Mouse (Mus musculus) telencephalon, adult 2 months (tissue): ENCODE results near the gene Prl.
"Not testable (repeated sequence)": the region's sequence is repeated elsewhere in the genome, so short reads cannot be mapped to it uniquely, and the experiment has no call there.

ENCODE experiments used
- DNase-seq: peaks from one replicate; pipeline ENCODE4 v3.0.0-alpha.2; 2011; ENCODE audit warnings: low read depth, low spot score

Gene Prl

DNA sequence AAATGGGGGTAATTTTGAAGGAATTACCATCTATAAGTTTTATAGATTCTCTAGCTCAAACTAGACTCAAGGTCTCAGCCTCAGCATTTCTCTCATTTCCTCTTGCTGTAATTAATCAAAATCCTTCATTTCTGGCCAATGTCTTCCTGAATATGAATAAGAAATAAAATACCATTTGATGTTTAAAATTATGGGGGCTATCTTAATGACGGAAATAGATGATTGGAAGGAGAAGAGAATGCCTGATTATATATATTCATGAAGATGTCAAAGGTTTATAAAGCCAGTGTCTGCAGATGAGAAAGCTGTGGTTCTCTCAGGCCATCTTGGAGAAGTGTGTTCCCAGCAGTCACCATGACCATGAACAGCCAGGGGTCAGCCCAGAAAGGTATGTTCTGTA lies at the start of gene Prl:
Gene Prl (plus strand): TSS at position 301 of the 400 bp plus-strand sequence.
- no peak for DNase-seq

DNA sequence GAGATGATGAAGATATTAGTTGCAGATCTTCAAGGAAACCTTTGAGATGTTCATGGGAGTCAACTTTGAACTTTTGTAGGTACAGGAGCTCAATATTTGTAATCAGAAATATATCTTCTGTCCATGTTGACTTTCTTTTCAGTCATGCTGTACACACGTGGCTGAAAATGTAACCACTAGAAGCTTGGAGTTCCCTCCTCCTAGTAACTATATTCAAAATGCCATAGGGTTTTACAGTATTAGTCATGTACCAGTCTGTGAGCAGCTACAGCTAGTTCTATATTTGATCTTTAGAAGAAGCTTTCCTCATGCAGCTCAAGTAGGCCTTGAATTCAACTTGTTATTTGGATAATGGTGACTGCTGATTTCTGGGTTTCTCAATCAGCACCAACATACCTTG lies 30.8 kb upstream of the Prl start:
- DNase-seq = no peak

DNA sequence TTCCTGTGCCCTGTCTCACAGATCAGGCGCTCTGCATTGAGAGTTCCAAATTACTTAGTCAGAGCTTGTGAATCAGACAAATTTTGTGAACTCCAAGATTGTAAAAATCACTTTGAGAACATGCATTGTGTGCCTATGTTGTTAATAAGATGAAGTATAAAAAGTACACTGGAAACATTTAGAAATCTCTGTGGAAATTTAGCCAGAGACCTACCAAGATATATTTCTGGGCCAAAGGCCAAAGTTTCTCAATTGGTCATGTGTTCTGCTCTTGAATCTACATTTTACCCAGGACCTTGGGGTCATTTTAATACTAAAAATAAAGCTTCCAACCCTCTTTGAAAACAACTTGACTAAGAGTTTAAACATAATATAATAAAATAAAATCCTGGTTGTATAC lies 30.0 kb upstream of the Prl start:
- DNase-seq = no peak

DNA sequence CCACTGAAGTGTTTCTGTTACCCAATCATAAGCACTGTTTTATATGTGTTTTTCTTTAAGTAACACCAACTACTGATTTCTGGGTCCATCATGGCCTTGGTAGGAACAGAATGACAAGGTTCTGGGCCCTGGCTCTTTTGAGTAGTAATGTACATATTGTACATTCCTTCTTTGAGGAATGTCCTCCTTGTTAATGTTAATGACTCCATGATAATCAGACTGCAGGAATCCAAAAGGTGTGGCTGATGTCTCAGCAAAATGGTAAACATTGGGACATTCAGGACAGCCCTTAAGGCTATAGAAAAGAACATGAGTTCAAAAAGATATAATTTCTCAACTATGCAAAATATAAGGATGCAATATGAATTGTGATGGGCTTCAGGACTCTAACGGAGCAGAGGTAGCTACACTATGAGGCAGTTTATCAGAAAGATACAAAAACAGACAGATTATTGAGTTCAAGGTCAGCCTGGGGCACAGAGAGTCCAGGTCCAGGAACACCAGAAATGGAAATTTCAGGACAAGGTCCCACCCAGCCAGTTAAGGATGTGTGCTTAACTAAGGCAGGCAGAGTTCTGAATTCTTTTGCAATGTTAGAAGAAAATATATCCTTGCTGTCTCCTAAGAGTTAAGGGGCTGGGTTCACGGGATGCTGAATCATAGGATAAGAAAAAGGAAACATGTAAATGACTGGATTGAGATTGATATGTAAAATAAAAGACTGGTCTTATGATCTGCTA lies 28.7 kb upstream of the Prl start:
- no peak for DNase-seq

DNA sequence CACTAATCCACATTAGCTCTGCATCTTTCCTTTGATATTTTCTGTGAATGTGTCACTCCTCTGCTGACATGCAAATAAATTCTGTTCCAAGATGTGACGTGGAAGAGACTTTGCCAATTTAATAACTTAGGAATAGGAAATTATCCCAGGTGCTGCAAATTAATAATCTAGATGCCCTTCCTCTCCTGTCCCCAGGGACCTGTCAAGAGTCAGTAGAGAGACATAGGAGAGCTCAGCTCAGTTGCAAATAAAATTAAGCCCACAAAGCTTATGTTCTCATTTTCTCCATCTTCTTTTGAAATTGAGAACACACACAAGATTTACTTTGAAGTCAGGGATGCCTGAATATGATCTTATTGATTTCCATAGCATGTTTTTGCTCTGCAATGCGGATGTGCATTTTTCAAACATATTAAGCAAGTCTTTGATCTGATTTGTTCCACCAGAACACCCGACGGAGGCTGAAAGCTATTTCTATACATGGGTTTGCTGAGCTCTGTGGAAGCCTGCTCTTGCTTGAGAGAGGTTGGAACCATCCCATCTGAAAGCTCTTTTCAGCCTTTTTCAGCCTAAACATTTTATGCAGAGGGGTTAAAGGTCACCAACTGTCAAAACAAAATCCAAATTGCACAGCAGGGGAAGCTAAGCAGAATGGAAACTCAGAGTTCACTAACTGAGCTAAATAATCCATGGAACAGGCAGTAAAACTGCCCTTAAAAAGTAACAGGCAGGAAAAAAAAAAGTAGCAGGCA lies 26.1 kb upstream of the Prl start:
- no peak for DNase-seq

DNA sequence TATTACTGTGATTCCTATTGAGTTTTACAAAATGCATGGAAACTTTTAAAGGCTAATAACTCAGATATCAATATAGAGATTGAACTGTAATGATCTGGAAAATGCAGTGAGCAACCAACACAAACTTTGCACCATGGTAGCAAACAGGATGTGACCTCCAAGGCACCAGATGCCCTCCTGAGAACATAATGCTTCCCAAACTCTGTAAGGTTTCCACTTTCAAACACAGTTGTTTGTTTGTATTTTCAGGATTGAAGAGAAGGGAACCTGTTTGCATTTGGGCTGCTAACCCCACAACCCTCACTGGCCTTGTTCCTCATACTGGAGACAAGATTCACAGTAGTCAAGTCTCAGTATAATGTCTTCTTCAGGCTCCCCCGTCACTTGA lies 25.5 kb upstream of the Prl start:
- no peak for DNase-seq

DNA sequence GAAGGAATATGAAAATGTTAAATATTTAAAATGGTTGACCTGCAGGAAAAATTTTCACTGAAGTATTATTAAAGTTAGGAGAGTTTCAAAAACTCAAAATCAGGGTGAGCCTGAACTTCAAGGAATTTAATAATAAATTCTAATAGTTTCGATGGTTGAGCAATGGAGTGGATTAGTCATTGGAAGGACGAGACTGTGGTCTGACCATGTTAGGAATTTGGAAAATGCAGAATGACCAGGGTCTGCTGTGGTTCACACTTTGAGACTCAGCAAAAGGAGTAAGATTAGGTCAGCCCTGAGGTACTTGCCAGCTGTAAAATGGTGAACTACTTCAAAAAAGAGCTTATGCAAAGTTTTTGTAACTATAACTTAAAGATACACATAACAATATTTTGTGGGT lies 24.4 kb upstream of the Prl start:
- DNase-seq = no peak

DNA sequence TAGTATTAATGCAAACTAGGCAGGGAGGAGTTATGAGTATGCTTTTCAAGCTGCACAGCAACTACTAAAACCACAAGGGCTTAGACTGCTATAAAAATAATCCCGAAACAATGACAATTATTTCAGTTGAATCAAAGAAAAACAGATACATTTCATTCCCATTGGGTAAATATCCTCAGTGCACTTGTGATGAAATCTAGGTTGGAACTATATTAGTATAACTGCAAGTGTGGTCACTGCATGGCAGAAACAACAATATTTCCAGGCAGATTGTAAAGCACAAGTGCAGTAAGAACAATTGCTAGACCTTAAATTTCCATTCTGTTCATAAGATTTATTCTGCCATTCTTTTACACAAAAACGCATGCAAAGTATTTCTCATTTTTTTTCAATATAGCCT lies 15.2 kb upstream of the Prl start:
- DNase-seq = no peak

DNA sequence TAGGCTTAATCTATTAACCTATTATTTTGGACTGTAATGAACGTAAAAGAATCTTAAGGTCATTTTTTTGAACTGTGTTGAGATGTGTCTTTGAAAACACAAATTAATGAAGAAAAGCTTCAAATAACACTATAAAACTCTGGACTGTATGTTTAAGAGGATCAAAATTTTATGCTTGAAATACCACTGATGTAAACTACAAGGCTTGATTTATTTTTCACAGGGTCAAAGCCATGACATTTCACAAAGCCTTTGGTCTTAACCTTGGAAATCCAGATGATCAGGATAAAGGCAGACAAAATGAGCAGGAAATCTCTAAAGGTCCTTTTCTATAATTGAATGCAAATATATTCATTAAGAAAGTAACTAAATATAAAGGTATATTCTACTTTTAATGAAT lies 14.0 kb upstream of the Prl start:
- DNase-seq = no peak

DNA sequence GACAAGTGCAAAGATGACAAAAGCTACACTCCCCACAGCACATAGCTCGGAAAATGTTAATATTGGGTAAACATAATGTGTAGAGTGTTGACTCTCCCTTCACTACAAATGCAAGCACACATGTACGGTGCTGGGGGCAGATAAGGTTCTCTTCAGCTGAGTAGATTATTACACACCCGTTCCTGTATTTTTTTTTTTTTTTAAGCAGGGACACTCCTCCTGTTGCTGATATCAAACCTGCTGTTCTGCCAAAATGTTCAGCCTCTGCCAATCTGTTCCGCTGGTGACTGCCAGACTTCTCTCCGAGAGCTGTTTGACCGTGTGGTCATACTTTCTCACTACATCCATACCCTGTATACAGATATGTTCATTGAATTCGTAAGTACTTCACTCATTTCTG lies 1.8 kb downstream of the Prl start:
- peak; percentile 5 for DNase-seq

DNA sequence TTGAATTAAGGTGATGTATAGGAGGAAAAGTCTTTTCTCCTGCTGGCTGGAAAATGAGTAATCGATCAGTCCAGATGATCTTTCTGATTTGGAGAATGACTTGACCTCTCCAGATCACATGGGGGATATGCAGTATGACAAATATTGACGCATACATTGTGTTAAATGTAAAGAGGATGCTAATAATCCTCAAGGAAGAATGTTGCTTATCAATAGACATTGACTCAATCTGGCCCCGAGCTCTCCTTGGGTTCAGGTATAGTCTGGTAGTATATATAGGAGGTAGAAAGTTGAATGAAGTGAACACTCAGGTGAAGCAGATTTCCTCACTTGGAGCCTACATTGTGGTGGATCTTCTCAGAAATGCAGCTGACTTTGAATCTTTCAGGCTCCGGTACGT lies 36.5 kb downstream of the Prl start, which contains the start of gene Prl3d1:
Gene Prl3d1 (plus strand): TSS at position 301 of the 400 bp plus-strand sequence.
- not testable (repeated sequence) for DNase-seq
